Mouse (Mus musculus): ENCODE data around the gene Kcnh1. TPM values are rescaled to one million over a fixed set of nuclear protein-coding genes. Genes with fewer than 3 reads are reported as not detected.
A peak's percentile ranks its signal among the peaks of the same experiment; 100 is the strongest.

Gene Kcnh1
- polyA plus RNA-seq, 1 experiment from 2014 or later = 0.56 TPM

- no peaks in the 10 kb centered on the region for H3K27me3 ChIP-seq (ENCODE audit: control insufficient read depth, insufficient read depth, low read length)
- peaks cover 14% of the 10 kb centered on the region; the same call in 1 of the 2 replicates for H3K4me1 ChIP-seq (ENCODE audit: control insufficient read depth, insufficient read depth, low read length)
- no peaks in the 10 kb centered on the region for H3K9me3 ChIP-seq (replicated peaks; ENCODE audit: control insufficient read depth, low read length)
- H3K4me3 ChIP-seq (replicated peaks; ENCODE audit: low read length) = no peak overlapping the region
- H3K27ac ChIP-seq (ENCODE audit: low read length) = no peak overlapping the region
- no peaks in the 10 kb centered on the region for H3K36me3 ChIP-seq (ENCODE audit: control insufficient read depth, insufficient read depth, low read length)
- WGBS = 66% methylated on average over 2 of the region's 2 CpGs
- ATAC-seq (ENCODE audit: insufficient read depth, low FRiP score) = no peak
- H3K9ac ChIP-seq (ENCODE audit: low read length) = no peak overlapping the region
- H3K4me2 ChIP-seq (ENCODE audit: low read depth, low read length) = no peak overlapping the region
Observed at GRCm38 (mm10) chr1:192447666-192448065, 257.1 kb downstream of the Kcnh1 start.

- H3K9ac ChIP-seq (ENCODE audit: low read length) = no peak overlapping the region
- peaks cover 14% of the 10 kb centered on the region; the same call in 1 of the 2 replicates for H3K4me1 ChIP-seq (ENCODE audit: control insufficient read depth, insufficient read depth, low read length)
- H3K9me3 ChIP-seq (replicated peaks; ENCODE audit: control insufficient read depth, low read length) = no peaks in the 10 kb centered on the region
- H3K4me3 ChIP-seq (replicated peaks; ENCODE audit: low read length) = no peak overlapping the region
- 57% methylated on average over 1 of the region's 1 CpGs for WGBS
- no peak overlapping the region for H3K4me2 ChIP-seq (ENCODE audit: low read depth, low read length)
- ATAC-seq (ENCODE audit: insufficient read depth, low FRiP score) = no peak
- H3K36me3 ChIP-seq (ENCODE audit: control insufficient read depth, insufficient read depth, low read length) = no peaks in the 10 kb centered on the region
- H3K27me3 ChIP-seq (ENCODE audit: control insufficient read depth, insufficient read depth, low read length) = no peaks in the 10 kb centered on the region
- 0 out of 2 replicates have a peak overlapping the region, but pooled peaks have one; percentile 50 for H3K27ac ChIP-seq (ENCODE audit: low read length)
Observed at GRCm38 (mm10) chr1:192448512-192448911, 257.9 kb downstream of the Kcnh1 start.

DNA sequence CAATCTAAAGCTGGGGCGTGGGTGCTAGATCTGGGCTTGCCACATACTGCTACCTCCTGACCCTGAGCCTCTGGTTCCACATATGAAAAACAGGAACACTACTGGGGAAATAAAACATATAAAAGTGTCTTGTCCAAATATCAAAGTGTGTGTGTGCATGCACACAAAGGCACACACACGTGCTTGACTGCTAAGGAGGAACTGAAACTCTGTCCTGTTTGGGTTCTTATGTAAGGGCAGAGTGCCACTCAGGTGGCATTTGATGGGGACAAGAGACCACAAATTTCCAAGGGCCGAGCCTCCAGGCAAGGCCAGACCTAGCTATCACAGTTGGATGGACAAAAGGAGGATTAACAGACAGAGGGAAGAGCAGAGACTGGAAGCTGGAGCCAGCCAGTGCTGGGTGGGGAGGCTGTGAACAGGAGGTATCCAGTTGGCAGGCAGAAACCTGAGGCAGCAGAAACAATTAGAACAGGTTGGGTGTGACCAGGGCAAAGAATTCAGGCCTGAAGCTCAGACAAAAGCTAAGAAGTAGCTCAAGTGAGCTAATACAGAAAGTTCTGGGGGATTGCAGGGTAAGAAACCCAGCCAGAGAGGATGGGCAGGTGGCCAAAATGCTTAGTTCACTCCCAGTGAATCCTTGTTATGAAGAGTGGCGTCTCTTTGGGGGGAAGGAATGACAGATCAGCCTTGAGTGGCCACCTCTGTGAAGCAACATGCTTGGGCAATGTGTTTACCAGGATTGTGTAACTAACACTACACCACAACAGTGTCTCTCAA, 259.2 kb downstream of the Kcnh1 start:
- H3K4me3 ChIP-seq (replicated peaks; ENCODE audit: low read length) = no peak overlapping the region
- WGBS = 61% methylated on average over 4 of the region's 4 CpGs
- no peak overlapping the region for H3K9ac ChIP-seq (ENCODE audit: low read length)
- H3K9me3 ChIP-seq (replicated peaks; ENCODE audit: control insufficient read depth, low read length) = no peaks in the 10 kb centered on the region
- no peaks in the 10 kb centered on the region for H3K27me3 ChIP-seq (ENCODE audit: control insufficient read depth, insufficient read depth, low read length)
- peak overlapping the region; percentile 54 for H3K27ac ChIP-seq (ENCODE audit: low read length)
- H3K4me1 ChIP-seq (ENCODE audit: control insufficient read depth, insufficient read depth, low read length) = peaks cover 9% of the 10 kb centered on the region; the same call in 1 of the 2 replicates
- no peak overlapping the region for H3K4me2 ChIP-seq (ENCODE audit: low read depth, low read length)
- no peaks in the 10 kb centered on the region for H3K36me3 ChIP-seq (ENCODE audit: control insufficient read depth, insufficient read depth, low read length)
- peak; percentile 22; the same call in 1 of the 2 replicates for ATAC-seq (ENCODE audit: insufficient read depth, low FRiP score)

DNA sequence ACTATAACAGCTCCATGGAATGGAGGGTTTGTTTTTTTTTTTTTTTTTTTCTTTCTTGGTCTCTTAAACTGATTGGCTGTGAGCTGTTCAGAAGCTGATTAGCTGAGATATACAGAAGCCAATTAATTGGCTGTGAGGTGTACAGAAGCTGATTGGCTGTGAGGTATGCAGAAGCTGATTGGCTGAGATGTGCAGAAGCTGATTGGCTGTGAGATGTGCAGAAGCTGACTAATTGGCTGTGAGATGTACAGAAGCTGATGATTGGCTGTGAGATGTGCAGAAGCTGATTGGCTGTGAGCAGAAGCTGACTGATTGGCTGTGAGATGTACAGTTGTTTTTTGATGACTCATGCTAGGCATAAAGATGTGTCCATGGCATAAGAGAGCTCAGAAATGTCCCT, 259.9 kb downstream of the Kcnh1 start:
- ATAC-seq (ENCODE audit: insufficient read depth, low FRiP score) = no peak
- no peak overlapping the region for H3K27ac ChIP-seq (ENCODE audit: low read length)
- no peaks in the 10 kb centered on the region for H3K9me3 ChIP-seq (replicated peaks; ENCODE audit: control insufficient read depth, low read length)
- H3K4me3 ChIP-seq (replicated peaks; ENCODE audit: low read length) = no peak overlapping the region
- no peak overlapping the region for H3K4me2 ChIP-seq (ENCODE audit: low read depth, low read length)
- no peaks in the 10 kb centered on the region for H3K27me3 ChIP-seq (ENCODE audit: control insufficient read depth, insufficient read depth, low read length)
- no peaks in the 10 kb centered on the region for H3K36me3 ChIP-seq (ENCODE audit: control insufficient read depth, insufficient read depth, low read length)
- no peak overlapping the region for H3K9ac ChIP-seq (ENCODE audit: low read length)
- H3K4me1 ChIP-seq (ENCODE audit: control insufficient read depth, insufficient read depth, low read length) = peaks cover 4% of the 10 kb centered on the region; the same call in 1 of the 2 replicates

DNA sequence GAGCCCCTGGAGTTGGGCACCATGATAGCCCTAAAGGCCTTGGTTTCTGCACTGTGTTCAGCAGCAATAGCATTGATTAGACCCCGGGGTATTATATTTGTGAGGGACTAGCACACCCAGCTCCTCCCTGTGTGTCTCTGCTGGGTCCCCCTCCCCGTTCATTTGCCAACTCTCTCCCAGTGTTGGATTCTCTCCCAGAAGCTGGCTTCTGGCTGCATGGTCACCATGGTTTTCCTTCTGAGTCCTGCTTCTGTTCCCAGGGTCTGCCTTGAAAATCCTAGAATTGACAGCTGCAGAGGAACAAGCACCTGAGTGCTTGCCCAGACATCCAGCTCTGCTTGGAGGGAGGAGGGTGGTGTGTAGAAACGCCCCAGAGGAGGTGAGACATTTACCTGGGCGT, 261.1 kb downstream of the Kcnh1 start:
- 56% methylated on average over 4 of the region's 4 CpGs for WGBS
- no peaks in the 10 kb centered on the region for H3K36me3 ChIP-seq (ENCODE audit: control insufficient read depth, insufficient read depth, low read length)
- H3K4me2 ChIP-seq (ENCODE audit: low read depth, low read length) = no peak overlapping the region
- H3K9me3 ChIP-seq (replicated peaks; ENCODE audit: control insufficient read depth, low read length) = no peaks in the 10 kb centered on the region
- H3K4me1 ChIP-seq (ENCODE audit: control insufficient read depth, insufficient read depth, low read length) = peaks cover 4% of the 10 kb centered on the region; the same call in 1 of the 2 replicates
- no peaks in the 10 kb centered on the region for H3K27me3 ChIP-seq (ENCODE audit: control insufficient read depth, insufficient read depth, low read length)
- H3K4me3 ChIP-seq (replicated peaks; ENCODE audit: low read length) = no peak overlapping the region
- no peak overlapping the region for H3K27ac ChIP-seq (ENCODE audit: low read length)
- ATAC-seq (ENCODE audit: insufficient read depth, low FRiP score) = no peak
- no peak overlapping the region for H3K9ac ChIP-seq (ENCODE audit: low read length)

DNA sequence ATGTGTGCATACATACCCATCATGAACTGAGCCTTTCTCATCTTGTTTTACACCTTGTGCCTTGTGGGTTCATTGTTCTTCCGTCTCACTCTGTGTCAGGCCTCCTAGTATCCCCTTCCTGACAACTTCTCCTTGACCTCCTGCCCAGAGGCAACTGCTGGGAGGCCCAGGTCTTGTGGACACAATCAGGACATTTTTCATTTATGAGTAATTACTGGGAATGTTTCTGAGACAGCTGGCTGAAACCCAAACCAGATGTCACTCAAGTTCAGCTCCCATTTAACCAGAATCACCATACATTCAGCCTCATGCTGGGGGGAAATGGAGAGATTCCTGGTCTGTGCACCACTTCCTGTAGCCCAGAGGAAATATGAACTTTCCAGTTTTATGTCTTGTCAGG, 263.9 kb downstream of the Kcnh1 start:
- no peak overlapping the region for H3K4me3 ChIP-seq (replicated peaks; ENCODE audit: low read length)
- no peaks in the 10 kb centered on the region for H3K27me3 ChIP-seq (ENCODE audit: control insufficient read depth, insufficient read depth, low read length)
- no peaks in the 10 kb centered on the region for H3K9me3 ChIP-seq (replicated peaks; ENCODE audit: control insufficient read depth, low read length)
- peaks cover 3% of the 10 kb centered on the region; the same call in 1 of the 2 replicates for H3K4me1 ChIP-seq (ENCODE audit: control insufficient read depth, insufficient read depth, low read length)
- WGBS = 61% methylated on average over 1 of the region's 1 CpGs
- no peak for ATAC-seq (ENCODE audit: insufficient read depth, low FRiP score)
- no peak overlapping the region for H3K9ac ChIP-seq (ENCODE audit: low read length)
- H3K36me3 ChIP-seq (ENCODE audit: control insufficient read depth, insufficient read depth, low read length) = no peaks in the 10 kb centered on the region
- H3K27ac ChIP-seq (ENCODE audit: low read length) = no peak overlapping the region
- no peak overlapping the region for H3K4me2 ChIP-seq (ENCODE audit: low read depth, low read length)

- Histone ChIP-seq H3K4me2 (ENCODE audit: low read depth, low read length) (no peak overlapping the region), H3K4me1 (ENCODE audit: control insufficient read depth, insufficient read depth, low read length) (no peaks in the 10 kb centered on the region), H3K27me3 (ENCODE audit: control insufficient read depth, insufficient read depth, low read length) (no peaks in the 10 kb centered on the region), H3K9ac (ENCODE audit: low read length) (no peak overlapping the region), H3K9me3 (replicated peaks; ENCODE audit: control insufficient read depth, low read length) (no peaks in the 10 kb centered on the region), H3K27ac (ENCODE audit: low read length) (no peak overlapping the region), H3K4me3 (replicated peaks; ENCODE audit: low read length) (no peak overlapping the region), H3K36me3 (ENCODE audit: control insufficient read depth, insufficient read depth, low read length) (no peaks in the 10 kb centered on the region)
- ATAC-seq (ENCODE audit: insufficient read depth, low FRiP score) = no peak
- 62% methylated on average over 4 of the region's 4 CpGs for WGBS
Observed at GRCm38 (mm10) chr1:192454981-192455380, 264.4 kb downstream of the Kcnh1 start.

- no peaks in the 10 kb centered on the region for H3K9me3 ChIP-seq (replicated peaks; ENCODE audit: control insufficient read depth, low read length)
- ATAC-seq (ENCODE audit: insufficient read depth, low FRiP score) = no peak
- H3K4me2 ChIP-seq (ENCODE audit: low read depth, low read length) = no peak overlapping the region
- H3K9ac ChIP-seq (ENCODE audit: low read length) = no peak overlapping the region
- H3K4me1 ChIP-seq (ENCODE audit: control insufficient read depth, insufficient read depth, low read length) = no peaks in the 10 kb centered on the region
- 37% methylated on average over 3 of the region's 3 CpGs for WGBS
- no peak overlapping the region for H3K4me3 ChIP-seq (replicated peaks; ENCODE audit: low read length)
- H3K27me3 ChIP-seq (ENCODE audit: control insufficient read depth, insufficient read depth, low read length) = no peaks in the 10 kb centered on the region
- no peaks in the 10 kb centered on the region for H3K36me3 ChIP-seq (ENCODE audit: control insufficient read depth, insufficient read depth, low read length)
- H3K27ac ChIP-seq (ENCODE audit: low read length) = no peak overlapping the region
Observed at GRCm38 (mm10) chr1:192457037-192457436, 266.5 kb downstream of the Kcnh1 start.

DNA sequence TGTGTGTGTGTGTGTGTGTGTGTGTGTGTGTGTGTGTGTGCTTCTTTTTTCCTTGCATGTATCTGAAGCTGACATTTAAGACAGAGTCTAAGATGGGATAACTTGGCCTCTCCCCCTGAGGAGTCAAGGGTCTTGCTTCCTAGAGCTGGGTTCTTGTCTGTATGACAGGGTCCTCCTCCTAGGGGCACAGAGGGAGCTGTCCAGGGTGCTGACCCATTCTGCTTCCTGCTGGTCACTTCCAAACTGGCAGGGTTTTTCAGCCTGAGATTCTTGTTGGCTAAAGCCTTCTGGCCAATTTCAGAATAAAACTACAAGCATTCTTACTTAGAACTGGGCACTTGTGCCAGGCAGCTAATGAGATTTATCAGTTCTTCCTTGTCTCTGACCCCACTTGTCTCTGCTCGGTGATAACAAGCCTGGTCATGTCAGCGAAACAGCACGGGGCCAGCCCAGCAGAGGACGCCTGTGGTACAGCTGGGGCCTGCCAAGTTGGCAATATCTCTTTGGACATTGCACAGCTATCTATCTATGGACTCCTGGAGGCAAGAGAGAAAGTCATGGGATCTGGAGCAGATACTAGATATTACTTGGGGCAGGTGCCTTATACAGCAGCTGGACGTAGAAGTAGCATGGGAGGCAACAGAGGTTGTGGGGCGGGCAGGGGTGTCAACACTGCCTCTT, 267.1 kb downstream of the Kcnh1 start:
- Histone ChIP-seq H3K4me1 (ENCODE audit: control insufficient read depth, insufficient read depth, low read length) (no peaks in the 10 kb centered on the region), H3K27ac (ENCODE audit: low read length) (no peak overlapping the region), H3K4me2 (ENCODE audit: low read depth, low read length) (no peak overlapping the region), H3K4me3 (replicated peaks; ENCODE audit: low read length) (no peak overlapping the region), H3K9ac (ENCODE audit: low read length) (no peak overlapping the region), H3K9me3 (replicated peaks; ENCODE audit: control insufficient read depth, low read length) (no peaks in the 10 kb centered on the region), H3K27me3 (ENCODE audit: control insufficient read depth, insufficient read depth, low read length) (no peaks in the 10 kb centered on the region), H3K36me3 (ENCODE audit: control insufficient read depth, insufficient read depth, low read length) (no peaks in the 10 kb centered on the region)
- ATAC-seq (ENCODE audit: insufficient read depth, low FRiP score) = no peak
- 74% methylated on average over 6 of the region's 6 CpGs for WGBS

All from stomach, embryonic 16.5 days (tissue).